Mouse (Mus musculus) heart, postnatal 0 days (tissue): ENCODE measurements around the gene Prkg1.

Experiments used
- CTCF ChIP-seq: IDR thresholded peaks from 2 replicates; pipeline ENCODE4 v1.5.1; 2016; ENCODE audit warnings: antibody characterized with exemption, control low read depth, low read depth
- EP300 ChIP-seq: IDR thresholded peaks from 2 replicates; pipeline ENCODE4 v1.6.1; 2016; ENCODE audit warnings: antibody characterized with exemption, low read depth

GRCm38 (mm10) chr19:30768316-30768715 is 996.5 kb downstream of the Prkg1 start:
- TF ChIP-seq CTCF (no peak), EP300 (no peak)
